Mouse (Mus musculus): Measurements from ENCODE around the gene Gm16253. TPM values are rescaled to one million over a fixed set of nuclear protein-coding genes. Genes with fewer than 3 reads are reported as not detected.

The Gm16253 gene
- polyA plus RNA-seq, 1 experiment = not detected

- TF ChIP-seq POLR2A (IDR thresholded peaks at IDR 0.05; ENCODE audit: borderline replicate concordance, extremely low read depth, insufficient read depth, insufficient read length, poor library complexity, severe bottlenecking) (no peak), CTCF (IDR thresholded peaks at IDR 0.05; ENCODE audit: borderline replicate concordance, extremely low read depth, insufficient read depth, insufficient read length) (no peak)
- no peak for DNase-seq (ENCODE audit: low read depth)
These were observed 9.9 kb upstream of the Gm16253 start for GRCm38 (mm10) chr3:96566661-96567450.

GRCm38 (mm10) chr3:96568605-96569004 is 8.2 kb upstream of the Gm16253 start:
- no peak for TF ChIP-seq CTCF (IDR thresholded peaks at IDR 0.05; ENCODE audit: borderline replicate concordance, extremely low read depth, insufficient read depth, insufficient read length)
- no peak for DNase-seq (ENCODE audit: low read depth)

GRCm38 (mm10) chr3:96569506-96569905 is 7.3 kb upstream of the Gm16253 start:
- TF ChIP-seq CTCF (IDR thresholded peaks at IDR 0.05; ENCODE audit: borderline replicate concordance, extremely low read depth, insufficient read depth, insufficient read length) (no peak), POLR2A (IDR thresholded peaks at IDR 0.05; ENCODE audit: borderline replicate concordance, extremely low read depth, insufficient read depth, insufficient read length, poor library complexity, severe bottlenecking) (no peak)
- no peak for DNase-seq (ENCODE audit: low read depth)

GRCm38 (mm10) chr3:96569966-96570605 is 6.7 kb upstream of the Gm16253 start:
- TF ChIP-seq CTCF (IDR thresholded peaks at IDR 0.05; ENCODE audit: borderline replicate concordance, extremely low read depth, insufficient read depth, insufficient read length) (no peak), POLR2A (IDR thresholded peaks at IDR 0.05; ENCODE audit: borderline replicate concordance, extremely low read depth, insufficient read depth, insufficient read length, poor library complexity, severe bottlenecking) (no peak)
- no peak for DNase-seq (ENCODE audit: low read depth)

- no peak for TF ChIP-seq POLR2A (IDR thresholded peaks at IDR 0.05; ENCODE audit: borderline replicate concordance, extremely low read depth, insufficient read depth, insufficient read length, poor library complexity, severe bottlenecking)
- no peak for TF ChIP-seq CTCF (IDR thresholded peaks at IDR 0.05; ENCODE audit: borderline replicate concordance, extremely low read depth, insufficient read depth, insufficient read length)
- no peak for DNase-seq (ENCODE audit: low read depth)
These were observed 6.1 kb upstream of the Gm16253 start for GRCm38 (mm10) chr3:96570643-96571042.

GRCm38 (mm10) chr3:96571336-96571735 is 5.4 kb upstream of the Gm16253 start:
- no peak for TF ChIP-seq POLR2A (IDR thresholded peaks at IDR 0.05; ENCODE audit: borderline replicate concordance, extremely low read depth, insufficient read depth, insufficient read length, poor library complexity, severe bottlenecking)
- no peak for TF ChIP-seq CTCF (IDR thresholded peaks at IDR 0.05; ENCODE audit: borderline replicate concordance, extremely low read depth, insufficient read depth, insufficient read length)
- no peak for DNase-seq (ENCODE audit: low read depth)

GRCm38 (mm10) chr3:96571896-96572698 is 4.7 kb upstream of the Gm16253 start:
- no peak for DNase-seq (ENCODE audit: low read depth)
- no peak for TF ChIP-seq CTCF (IDR thresholded peaks at IDR 0.05; ENCODE audit: borderline replicate concordance, extremely low read depth, insufficient read depth, insufficient read length)
- TF ChIP-seq POLR2A (IDR thresholded peaks at IDR 0.05; ENCODE audit: borderline replicate concordance, extremely low read depth, insufficient read depth, insufficient read length, poor library complexity, severe bottlenecking) = no peak

- no peak for DNase-seq (ENCODE audit: low read depth)
- TF ChIP-seq POLR2A (IDR thresholded peaks at IDR 0.05; ENCODE audit: borderline replicate concordance, extremely low read depth, insufficient read depth, insufficient read length, poor library complexity, severe bottlenecking) (no peak), CTCF (IDR thresholded peaks at IDR 0.05; ENCODE audit: borderline replicate concordance, extremely low read depth, insufficient read depth, insufficient read length) (no peak)
These were observed 2.9 kb upstream of the Gm16253 start for GRCm38 (mm10) chr3:96573611-96574511.

- no peak for TF ChIP-seq CTCF (IDR thresholded peaks at IDR 0.05; ENCODE audit: borderline replicate concordance, extremely low read depth, insufficient read depth, insufficient read length)
- TF ChIP-seq POLR2A (IDR thresholded peaks at IDR 0.05; ENCODE audit: borderline replicate concordance, extremely low read depth, insufficient read depth, insufficient read length, poor library complexity, severe bottlenecking) = no peak
- no peak for DNase-seq (ENCODE audit: low read depth)
These were observed 1.4 kb upstream of the Gm16253 start for GRCm38 (mm10) chr3:96575272-96575984.

- TF ChIP-seq POLR2A (IDR thresholded peaks at IDR 0.05; ENCODE audit: borderline replicate concordance, extremely low read depth, insufficient read depth, insufficient read length, poor library complexity, severe bottlenecking) = no peak
- no peak for DNase-seq (ENCODE audit: low read depth)
These were observed 652 bp upstream of the Gm16253 start for GRCm38 (mm10) chr3:96576005-96576658.

Data from brain, embryonic 14.5 days (tissue).